Mouse (Mus musculus) heart, adult 9 months (tissue): ENCODE data around the gene Zswim2.
A peak's percentile ranks its signal among the peaks of the same experiment; 100 is the strongest.
"Not testable (repeated sequence)": the region's sequence is repeated elsewhere in the genome, so short reads cannot be mapped to it uniquely, and the experiment has no call there.

Experiments
- DNase-seq, 2 experiments: peaks; one replicate each; pipeline ENCODE4 v3.0.0; 2022; ENCODE audit warnings: low spot score in 2 of 2

The Zswim2 gene

GRCm38 (mm10) chr2:83940931-83941361 is at the start of gene Zswim2:
Gene Zswim2 (minus strand): TSS chr2:83941228.
- no peak for DNase-seq

- DNase-seq: not testable (repeated sequence)
These were observed 49.2 kb upstream of the Zswim2 start, which contains the start of gene Gm13691 for GRCm38 (mm10) chr2:83990253-83990652. Gene Gm13691 (plus strand): TSS chr2:83990553.

GRCm38 (mm10) chr2:83984443-83984842 is 43.4 kb upstream of the Zswim2 start, which contains the start of gene Gm13697:
Gene Gm13697 (plus strand): TSS chr2:83984743.
- not testable (repeated sequence) for DNase-seq

GRCm38 (mm10) chr2:83978633-83979032 is 37.6 kb upstream of the Zswim2 start, which contains the start of gene Gm13694:
Gene Gm13694 (plus strand): TSS chr2:83978933.
- not testable (repeated sequence) for DNase-seq

GRCm38 (mm10) chr2:83972823-83973222 is 31.8 kb upstream of the Zswim2 start, which contains the start of gene Gm13696:
Gene Gm13696 (plus strand): TSS chr2:83973123.
- DNase-seq: not testable (repeated sequence)

- DNase-seq: not testable (repeated sequence)
These were observed 26.0 kb upstream of the Zswim2 start, which contains the start of gene Gm13695 for GRCm38 (mm10) chr2:83967013-83967412. Gene Gm13695 (plus strand): TSS chr2:83967313.

- not testable (repeated sequence) for DNase-seq
These were observed 20.2 kb upstream of the Zswim2 start, which contains the start of gene Gm13693 for GRCm38 (mm10) chr2:83961203-83961602. Gene Gm13693 (plus strand): TSS chr2:83961503.

- DNase-seq: not testable (repeated sequence)
These were observed 14.4 kb upstream of the Zswim2 start, which contains the start of gene Gm13698 for GRCm38 (mm10) chr2:83955393-83955792. Gene Gm13698 (plus strand): TSS chr2:83955693.

- no peak for DNase-seq
These were observed 764 bp upstream of the Zswim2 start for GRCm38 (mm10) chr2:83941792-83942191.

GRCm38 (mm10) chr2:83941378-83941777 is 350 bp upstream of the Zswim2 start:
- no peak for DNase-seq

GRCm38 (mm10) chr2:83929478-83930088 is 11.4 kb downstream of the Zswim2 start:
- DNase-seq: no peak

GRCm38 (mm10) chr2:83901896-83902540 is 39.0 kb downstream of the Zswim2 start:
- no peak for DNase-seq

- no peak for DNase-seq
These were observed 47.3 kb downstream of the Zswim2 start for GRCm38 (mm10) chr2:83893701-83894100.

GRCm38 (mm10) chr2:83883850-83884420 is 57.1 kb downstream of the Zswim2 start:
- DNase-seq: peak in 1 of 2 experiments; percentile 1
